Mouse (Mus musculus) G1E (cell line): ENCODE results near the gene Slc9b2.

Experiments used
- CTCF ChIP-seq: IDR thresholded peaks from 2 replicates; pipeline ENCODE4 v1.5.1; 2012; ENCODE audit warnings: low read depth, low read length, inconsistent platforms, mixed read lengths
- GATA1 ChIP-seq: IDR thresholded peaks from 2 replicates; pipeline ENCODE4 v1.6.1; 2012; ENCODE audit warnings: borderline replicate concordance, low read length, inconsistent platforms, mixed read lengths

- no peak for TF ChIP-seq CTCF
- no peak for TF ChIP-seq GATA1
Observed at GRCm38 (mm10) chr3:135260233-135260632, 47.3 kb upstream of the Slc9b2 start.
